Mouse (Mus musculus) limb, embryonic 11.5 days (tissue): Measurements from ENCODE around the gene Ift140. TPM values are rescaled to one million over a fixed set of nuclear protein-coding genes. Genes with fewer than 3 reads are reported as not detected.

ENCODE experiments used
- ATAC-seq: fragments of 200-750 bp; cut with Nextera tagmentation; 2 replicates; pipeline ENCODE4 v1.8.0; 2017; ENCODE audit warnings: low read depth; ENCODE audit not compliant: insufficient number of reproducible peaks, low FRiP score, low TSS enrichment
- DNase-seq: peaks from one replicate; pipeline ENCODE4 v3.0.0-alpha.2; 2015; ENCODE audit warnings: low spot score
- H3K27ac ChIP-seq: fragments of 300-500 bp; sonication (generic); replicated peaks from 2 replicates; pipeline ENCODE4 v1.5.1; 2014; ENCODE audit warnings: low read depth, mild to moderate bottlenecking, low read length
- H3K27me3 ChIP-seq: fragments of 300-500 bp; sonication (generic); 2 replicates; pipeline ENCODE4 v1.6.1; 2014; ENCODE audit warnings: mild to moderate bottlenecking, low read length, mixed read lengths; ENCODE audit not compliant: control insufficient read depth, insufficient read depth
- H3K36me3 ChIP-seq: fragments of 300-500 bp; sonication (generic); 2 replicates; pipeline ENCODE4 v1.6.1; 2014; ENCODE audit warnings: mild to moderate bottlenecking, low read length, moderate library complexity, mixed read lengths; ENCODE audit not compliant: control insufficient read depth, insufficient read depth
- H3K4me1 ChIP-seq: fragments of 300-500 bp; sonication (generic); 2 replicates; pipeline ENCODE4 v1.6.1; 2014; ENCODE audit warnings: low read length, mixed read lengths; ENCODE audit not compliant: control insufficient read depth, insufficient read depth
- H3K4me2 ChIP-seq: fragments of 300-500 bp; sonication (generic); 2 replicates; pipeline ENCODE4 v1.6.1; 2014; ENCODE audit warnings: low read depth, mild to moderate bottlenecking, moderate library complexity; ENCODE audit not compliant: severe bottlenecking
- H3K4me3 ChIP-seq: fragments of 300-500 bp; sonication (generic); 2 replicates; pipeline ENCODE4 v1.5.1; 2014; ENCODE audit warnings: low read depth, low read length
- H3K9ac ChIP-seq: fragments of 300-500 bp; sonication (generic); 2 replicates; pipeline ENCODE4 v1.6.1; 2014; ENCODE audit warnings: mild to moderate bottlenecking, low read length
- H3K9me3 ChIP-seq: fragments of 300-500 bp; sonication (generic); 2 replicates; pipeline ENCODE4 v1.6.1; 2016; ENCODE audit warnings: low read length; ENCODE audit not compliant: control insufficient read depth
- WGBS: fragments of 180-500 bp; shearing (Covaris S2); extraction: QIAGEN DNeasy Blood & Tissue Kit; methylation state at CpG from one replicate; pipeline ENCODE4 v1.1.7; 2014; 5-methylcytosine and 5-hydroxymethylcytosine counted together
- polyA plus RNA-seq: library from polyadenylated mRNA; unstranded; fragments of >200 nt; fragmentation: Nextera tagmentation; extraction: Ambion mirVana; gene quantifications from 2 replicates; pipeline ENCODE4 v1.2.1, GENCODE M21; 2014

The Ift140 gene
- polyA plus RNA-seq, 1 experiment from 2014 or later, result 21.0 TPM

DNA sequence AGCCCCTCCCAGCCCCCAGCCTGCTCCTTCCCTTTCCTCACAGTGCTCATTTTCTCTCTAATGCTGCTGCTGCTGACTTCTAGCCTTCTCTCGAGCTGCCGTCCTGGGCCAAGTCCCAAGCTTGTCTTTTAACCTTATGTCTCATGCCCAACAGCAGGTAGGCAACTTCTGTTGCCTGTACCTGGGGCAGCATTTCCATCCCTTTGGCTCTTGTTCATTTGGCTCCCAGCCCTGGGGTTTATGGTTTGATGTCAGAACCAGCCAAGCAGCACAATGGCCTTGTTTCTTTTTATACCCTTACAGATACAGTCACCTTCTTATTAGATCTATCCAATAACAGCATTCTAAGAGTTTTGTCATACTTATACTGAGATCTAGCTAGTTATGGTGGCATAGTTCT, 80.3 kb downstream of the Ift140 start:
- no peak overlapping the region for H3K27ac ChIP-seq
- no peaks in the 10 kb centered on the region for H3K27me3 ChIP-seq
- no peak for ATAC-seq
- no peaks in the 10 kb centered on the region for H3K4me1 ChIP-seq
- no peaks in the 10 kb centered on the region for H3K9me3 ChIP-seq
- H3K4me3 ChIP-seq, result no peak overlapping the region
- 84% methylated on average over 2 of the region's 2 CpGs for WGBS
- no peak overlapping the region for H3K9ac ChIP-seq
- no peak overlapping the region for H3K4me2 ChIP-seq
- no peak for DNase-seq
- peaks cover 17% of the 10 kb centered on the region; the same call in 1 of the 2 replicates for H3K36me3 ChIP-seq

DNA sequence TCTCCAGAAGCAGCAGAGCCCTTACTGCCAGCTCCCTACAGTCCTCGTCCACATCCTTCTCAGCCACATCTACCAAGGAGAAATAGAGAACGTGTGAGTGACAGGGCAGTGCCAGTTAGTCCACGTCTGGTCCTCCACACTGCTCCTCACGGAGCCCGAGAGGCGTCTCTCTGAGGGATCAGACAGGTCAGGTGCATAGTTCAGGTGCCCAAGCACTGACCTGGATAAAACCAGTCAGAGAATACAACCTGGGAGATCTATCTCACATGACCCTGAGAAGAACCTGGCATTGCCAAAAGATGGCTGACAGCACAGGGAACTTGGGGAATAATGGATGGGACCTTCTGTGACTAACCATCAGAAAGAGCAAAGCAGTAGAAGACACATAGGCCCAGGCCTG, 84.2 kb downstream of the Ift140 start:
- Histone ChIP-seq H3K27ac (no peak overlapping the region), H3K4me2 (no peak overlapping the region), H3K9ac (no peak overlapping the region), H3K27me3 (no peaks in the 10 kb centered on the region), H3K4me1 (no peaks in the 10 kb centered on the region), H3K9me3 (no peaks in the 10 kb centered on the region), H3K4me3 (no peak overlapping the region), H3K36me3 (peaks cover 21% of the 10 kb centered on the region; the same call in 1 of the 2 replicates)
- ATAC-seq (no peak), DNase-seq (no peak)
- 94% methylated on average over 6 of the region's 6 CpGs for WGBS

DNA sequence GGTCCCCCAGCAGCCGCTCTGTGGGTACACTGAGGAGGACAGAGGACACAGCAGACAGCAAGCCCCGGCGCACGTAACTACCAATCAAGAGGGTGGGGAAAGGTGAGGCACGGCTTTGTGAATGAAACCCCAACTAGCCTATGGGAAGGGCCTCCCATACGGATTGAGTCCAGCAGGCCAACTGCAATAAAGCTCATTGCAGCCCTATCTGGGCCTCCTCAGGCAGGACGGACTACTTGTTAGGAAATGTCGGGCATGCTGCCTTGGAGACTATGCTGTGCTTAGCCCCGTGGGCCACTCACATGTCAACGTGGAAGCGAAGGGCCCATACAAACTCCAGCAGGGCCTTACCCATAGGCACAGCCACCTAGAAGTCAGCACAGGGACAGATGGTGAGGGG, 85.5 kb downstream of the Ift140 start:
- Histone ChIP-seq H3K27ac (no peak overlapping the region), H3K4me2 (no peak overlapping the region), H3K9ac (no peak overlapping the region), H3K36me3 (peaks cover 29% of the 10 kb centered on the region; the same call in 1 of the 2 replicates), H3K27me3 (no peaks in the 10 kb centered on the region), H3K4me1 (no peaks in the 10 kb centered on the region), H3K4me3 (no peak overlapping the region), H3K9me3 (no peaks in the 10 kb centered on the region)
- no peak for DNase-seq
- WGBS, result 92% methylated on average over 11 of the region's 11 CpGs
- no peak for ATAC-seq

DNA sequence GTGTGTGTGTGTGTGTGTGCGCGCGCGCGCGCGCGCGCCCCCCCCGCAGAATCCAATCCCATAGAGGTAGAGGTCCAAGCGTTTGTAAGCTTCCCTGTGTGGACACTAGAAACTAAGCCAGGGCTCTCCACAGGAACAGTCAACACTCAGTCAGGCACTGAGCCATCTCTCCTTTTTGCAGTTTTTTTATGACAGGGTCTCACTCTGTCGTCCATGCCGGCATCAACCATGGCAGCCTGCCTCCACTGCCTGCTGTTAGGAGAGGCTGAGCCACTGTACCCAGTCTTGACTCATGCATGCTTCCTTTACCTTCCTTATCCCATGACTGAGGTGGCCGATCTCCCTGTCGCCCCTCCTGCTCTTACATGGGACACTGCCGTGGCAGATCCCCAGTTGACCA, 91.9 kb downstream of the Ift140 start:
- DNase-seq, result no peak
- Histone ChIP-seq H3K9ac (no peak overlapping the region), H3K27ac (no peak overlapping the region), H3K27me3 (no peaks in the 10 kb centered on the region), H3K4me2 (no peak overlapping the region), H3K4me3 (no peak overlapping the region), H3K36me3 (peaks cover 23% of the 10 kb centered on the region), H3K9me3 (no peaks in the 10 kb centered on the region), H3K4me1 (no peaks in the 10 kb centered on the region)
- WGBS, result 83% methylated on average over 16 of the region's 16 CpGs
- no peak for ATAC-seq

DNA sequence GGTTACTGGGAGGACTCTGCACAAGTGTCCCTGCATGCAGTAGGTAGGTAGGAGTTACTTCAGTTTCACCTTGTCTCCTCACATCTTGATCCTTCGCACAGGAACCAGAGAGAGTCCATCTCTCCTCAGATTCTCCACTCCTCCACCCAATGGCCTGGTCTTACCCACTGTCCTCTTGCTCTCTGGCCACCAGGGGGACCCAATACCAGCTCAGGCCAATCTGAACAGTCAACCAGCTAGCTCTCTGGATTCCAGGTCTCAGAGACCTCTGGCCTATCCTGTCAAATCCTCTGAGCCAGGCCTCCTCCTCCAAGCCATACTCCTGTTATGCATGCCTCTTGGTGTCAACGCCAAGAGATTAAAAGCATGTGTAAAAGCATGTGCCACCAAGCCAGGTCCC, 93.7 kb downstream of the Ift140 start:
- whole genome bisulfite sequencing, result 81% methylated on average over 2 of the region's 2 CpGs
- H3K36me3 ChIP-seq, result peaks cover 23% of the 10 kb centered on the region
- DNase-seq (peak; percentile 55), ATAC-seq (no peak)
- H3K27me3 ChIP-seq, result no peaks in the 10 kb centered on the region
- H3K4me2 ChIP-seq, result no peak overlapping the region
- no peaks in the 10 kb centered on the region for H3K9me3 ChIP-seq
- no peak overlapping the region for H3K9ac ChIP-seq
- no peak overlapping the region for H3K4me3 ChIP-seq
- no peak overlapping the region for H3K27ac ChIP-seq
- H3K4me1 ChIP-seq, result no peaks in the 10 kb centered on the region

DNA sequence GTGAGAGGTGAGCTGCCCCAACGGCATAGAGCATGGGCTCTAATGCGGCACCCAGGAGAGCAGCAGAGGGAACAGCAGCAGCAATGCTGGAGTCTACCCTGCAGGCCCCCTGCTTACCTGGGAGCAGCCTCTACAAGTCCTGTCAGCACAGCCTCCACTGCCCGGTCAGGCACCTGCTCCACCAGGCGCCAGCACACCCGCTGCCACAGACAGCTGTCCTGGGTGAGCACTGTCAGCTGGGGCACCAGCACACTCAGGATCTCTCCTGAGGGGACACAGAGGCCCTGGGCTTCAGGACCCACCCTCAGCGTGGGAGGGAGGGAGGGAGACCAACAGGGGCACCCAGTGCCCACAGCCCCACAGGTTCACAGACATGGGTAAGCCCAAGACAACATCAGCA, 94.7 kb downstream of the Ift140 start:
- no peak for DNase-seq
- no peak for ATAC-seq
- no peak overlapping the region for H3K27ac ChIP-seq
- WGBS, result 89% methylated on average over 6 of the region's 6 CpGs
- H3K4me1 ChIP-seq, result peaks cover 5% of the 10 kb centered on the region; the same call in 1 of the 2 replicates
- H3K9me3 ChIP-seq, result no peaks in the 10 kb centered on the region
- peaks cover 18% of the 10 kb centered on the region for H3K36me3 ChIP-seq
- no peaks in the 10 kb centered on the region for H3K27me3 ChIP-seq
- H3K4me3 ChIP-seq, result no peak overlapping the region
- H3K4me2 ChIP-seq, result no peak overlapping the region
- no peak overlapping the region for H3K9ac ChIP-seq

DNA sequence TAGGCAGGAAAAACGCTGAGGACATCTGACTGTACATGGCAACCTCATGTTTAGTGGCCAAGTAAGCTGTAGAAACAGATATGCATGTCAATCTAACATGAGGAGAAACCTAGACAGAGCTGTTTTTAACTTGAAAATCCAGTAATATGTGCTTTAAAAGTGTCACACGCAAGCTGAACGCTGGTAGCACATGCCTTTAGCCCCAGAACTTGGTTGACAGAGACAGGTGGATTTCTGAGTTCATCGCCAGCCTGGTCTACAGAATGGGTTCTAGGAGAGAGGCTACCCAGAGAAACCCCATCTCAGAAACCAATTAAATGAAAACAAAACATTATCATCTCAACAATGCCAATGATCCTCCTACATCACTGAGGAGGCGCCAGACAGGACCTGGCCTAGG, 95.3 kb downstream of the Ift140 start:
- no peaks in the 10 kb centered on the region for H3K27me3 ChIP-seq
- H3K9me3 ChIP-seq, result no peaks in the 10 kb centered on the region
- H3K9ac ChIP-seq, result no peak overlapping the region
- H3K4me3 ChIP-seq, result no peak overlapping the region
- WGBS, result 91% methylated on average over 5 of the region's 5 CpGs
- no peak overlapping the region for H3K4me2 ChIP-seq
- ATAC-seq (no peak), DNase-seq (no peak)
- H3K4me1 ChIP-seq, result peaks cover 8% of the 10 kb centered on the region; the same call in 1 of the 2 replicates
- no peak overlapping the region for H3K27ac ChIP-seq
- peaks cover 14% of the 10 kb centered on the region for H3K36me3 ChIP-seq

DNA sequence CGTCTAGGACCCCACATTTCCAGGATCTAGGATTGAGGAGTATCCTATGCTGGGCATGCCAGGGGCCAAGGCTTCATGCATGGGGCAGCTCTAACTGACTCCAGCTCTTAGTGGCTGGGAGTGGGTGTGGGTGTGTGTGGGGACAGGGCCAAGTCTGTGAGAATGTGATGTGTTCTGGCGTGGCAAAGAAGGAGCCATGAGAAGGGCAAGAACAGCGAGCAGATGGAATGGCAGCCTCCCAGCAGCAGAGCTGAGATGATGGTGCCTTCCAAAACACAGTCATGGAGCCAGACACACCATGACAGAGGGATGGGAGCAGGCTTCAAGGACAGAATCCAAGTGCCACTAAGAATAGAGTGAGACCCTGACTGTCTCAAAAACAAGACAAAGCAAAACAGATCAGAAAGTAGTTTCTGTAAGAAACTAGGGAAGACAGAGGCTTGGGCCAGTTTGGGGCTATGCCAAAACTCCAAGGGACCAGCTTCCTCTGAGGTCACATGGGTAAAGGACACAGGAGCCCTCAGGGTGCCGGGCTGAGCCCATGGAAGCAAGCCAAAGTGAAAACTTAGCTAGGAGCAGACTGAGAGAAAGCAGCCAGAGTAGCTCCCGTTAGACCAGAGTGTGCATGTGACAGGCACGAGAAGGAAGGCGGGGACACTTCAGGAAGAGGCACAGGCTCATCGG, 96.0 kb downstream of the Ift140 start:
- H3K4me2 ChIP-seq, result no peak overlapping the region
- no peak for ATAC-seq
- DNase-seq, result no peak
- no peak overlapping the region for H3K4me3 ChIP-seq
- no peaks in the 10 kb centered on the region for H3K27me3 ChIP-seq
- peaks cover 12% of the 10 kb centered on the region for H3K36me3 ChIP-seq
- H3K4me1 ChIP-seq, result peaks cover 8% of the 10 kb centered on the region; the same call in 1 of the 2 replicates
- no peak overlapping the region for H3K27ac ChIP-seq
- H3K9ac ChIP-seq, result no peak overlapping the region
- WGBS, result 90% methylated on average over 8 of the region's 8 CpGs
- no peaks in the 10 kb centered on the region for H3K9me3 ChIP-seq

DNA sequence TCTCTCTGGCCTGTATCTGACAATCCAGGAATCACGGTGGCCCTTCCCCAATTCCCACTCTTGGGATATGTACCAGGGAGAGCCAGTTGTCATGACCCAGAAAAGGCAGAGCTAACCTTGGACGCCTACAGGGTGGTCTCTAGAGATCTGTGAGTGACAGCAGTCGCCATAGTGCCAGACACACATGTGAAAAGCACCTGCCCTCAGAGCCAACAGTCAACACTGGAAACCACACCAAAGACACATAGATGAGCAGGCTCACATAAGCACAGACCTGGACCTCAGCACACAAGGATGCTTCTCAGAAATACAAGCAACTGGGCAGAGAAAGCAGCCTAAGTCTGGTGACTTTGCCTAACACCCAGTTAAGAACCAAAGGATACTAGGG, 96.5 kb downstream of the Ift140 start:
- 83% methylated on average over 3 of the region's 3 CpGs for WGBS
- Histone ChIP-seq H3K4me1 (peaks cover 8% of the 10 kb centered on the region; the same call in 1 of the 2 replicates), H3K27ac (no peak overlapping the region), H3K27me3 (no peaks in the 10 kb centered on the region), H3K9ac (no peak overlapping the region), H3K9me3 (no peaks in the 10 kb centered on the region), H3K4me3 (no peak overlapping the region), H3K4me2 (no peak overlapping the region), H3K36me3 (peaks cover 9% of the 10 kb centered on the region)
- DNase-seq (no peak), ATAC-seq (no peak)
